Mouse (Mus musculus) gastrocnemius, adult 2 months (tissue): ENCODE measurements at regions not wholly inside any gene's neighbourhood (a gene's known extent, or its start where the extent isn't known, plus 50 kb on each side); places are given as distances from the start of the nearest gene placed in this dataset.

ENCODE experiments used
- DNase-seq: peaks from one replicate; pipeline ENCODE4 v3.0.0; 2022
- H3K27ac ChIP-seq: fragments of 200-600 bp; 2 replicates; pipeline ENCODE4 v1.8.1; 2022; ENCODE audit warnings: mild to moderate bottlenecking
- H3K4me3 ChIP-seq: fragments of 200-600 bp; 2 replicates; pipeline ENCODE4 v1.8.1; 2022; ENCODE audit warnings: mild to moderate bottlenecking, moderate library complexity
- CTCF ChIP-seq: fragments of 200-600 bp; IDR thresholded peaks from 2 replicates; pipeline ENCODE4 v1.8.1; 2022; ENCODE audit warnings: antibody characterized with exemption, mild to moderate bottlenecking, moderate library complexity
- intact Hi-C: fragments of 180-260 bp; cut with DNase I; formaldehyde crosslinking; loops from one replicate; pipeline ENCODE4 v1.15.1; 2025

DNA sequence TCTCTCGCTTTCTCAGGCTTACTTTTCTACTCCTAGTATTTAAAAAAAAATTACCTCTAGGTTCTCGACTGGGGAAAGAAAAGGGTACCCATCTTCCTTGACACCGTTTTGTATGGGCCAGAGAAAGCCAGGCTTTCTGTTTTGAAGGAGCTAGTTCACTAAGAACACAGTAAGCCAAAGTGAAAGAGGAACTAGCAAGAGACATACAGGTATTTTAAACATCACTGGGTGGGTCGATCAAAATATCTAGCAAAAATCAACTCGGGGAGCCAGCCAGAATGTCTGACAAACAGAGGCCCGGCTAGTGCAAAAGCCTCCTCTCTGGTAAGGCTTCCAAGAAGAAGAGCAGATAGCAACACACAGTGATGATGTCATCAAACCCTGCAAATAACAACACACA, 52.2 kb upstream of the Rufy1 start:
- Histone ChIP-seq H3K4me3 (no peak overlapping the region), H3K27ac (no peak overlapping the region)
- no peak for DNase-seq
- intact Hi-C loops, result no loop called here
- TF ChIP-seq CTCF, result no peak

DNA sequence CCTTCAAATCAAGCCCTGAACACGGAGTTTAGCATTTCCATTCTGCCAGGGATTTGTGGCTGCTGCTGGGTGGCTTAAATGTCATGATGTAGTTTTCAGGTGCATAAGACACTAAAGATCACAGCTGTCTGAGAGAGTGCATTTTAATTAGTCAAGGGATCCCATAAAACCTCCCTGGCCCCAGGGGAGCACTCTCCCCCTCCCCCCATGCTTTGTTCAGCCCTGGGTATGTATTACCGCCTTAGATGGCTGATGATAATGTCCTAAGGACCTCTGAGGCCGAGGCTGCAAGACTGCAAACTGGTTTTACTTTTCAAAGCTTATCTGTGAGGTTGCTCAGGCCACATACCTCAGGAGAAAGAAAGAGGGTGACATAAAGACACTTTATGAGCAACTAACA, 51.7 kb upstream of the Rufy1 start:
- H3K4me3 ChIP-seq, result no peak overlapping the region
- no peak for TF ChIP-seq CTCF
- H3K27ac ChIP-seq, result no peak overlapping the region
- intact Hi-C loops, result no loop called here
- DNase-seq, result no peak
